Mouse (Mus musculus) NIH3T3 (cell line): Measurements from ENCODE around the gene Znrf1.

ENCODE experiments used
- DNase-seq: peaks from one replicate; pipeline ENCODE4 v3.0.0-alpha.2; 2012; ENCODE audit warnings: low read depth

Gene Znrf1

DNA sequence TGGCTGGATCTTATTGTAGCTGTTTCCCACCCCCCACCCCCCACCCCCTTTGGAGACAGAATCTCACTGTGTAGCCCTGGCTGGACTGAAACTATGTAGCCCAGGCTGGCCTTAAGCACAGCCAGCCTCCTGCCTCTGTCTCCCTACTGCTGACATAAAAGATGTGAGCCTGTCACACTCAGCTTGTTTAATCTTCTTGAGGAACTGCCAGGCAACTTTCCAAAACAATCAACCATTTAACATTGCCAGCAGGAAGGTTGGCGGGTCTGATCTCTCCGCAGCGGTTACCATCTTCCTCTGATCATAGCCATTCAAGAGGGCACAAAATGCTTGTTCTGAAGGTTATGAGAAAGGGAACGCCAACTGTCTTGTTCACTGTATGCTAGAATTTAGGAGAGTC is 2.4 kb upstream of the Znrf1 start:
- no peak for DNase-seq

DNA sequence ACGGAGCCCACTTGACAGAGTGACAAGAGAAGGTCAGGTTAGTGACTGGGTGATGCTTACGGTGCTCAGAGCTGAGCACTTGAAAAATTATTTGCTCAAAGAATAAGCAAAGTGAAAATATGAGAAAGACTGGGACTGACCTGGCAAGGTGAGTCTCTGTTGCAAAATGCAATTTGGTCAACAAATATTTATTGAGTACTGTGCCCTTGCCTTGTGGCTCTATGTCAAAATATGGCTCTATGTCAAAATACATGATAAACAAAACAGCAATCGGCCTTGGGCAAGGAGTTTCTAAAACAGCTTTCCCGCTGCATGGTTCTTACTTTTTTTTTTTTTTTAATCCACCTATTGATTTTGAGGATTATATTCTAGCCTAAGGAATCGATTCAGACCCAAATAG is 406 bp upstream of the Znrf1 start:
- DNase-seq: no peak

DNA sequence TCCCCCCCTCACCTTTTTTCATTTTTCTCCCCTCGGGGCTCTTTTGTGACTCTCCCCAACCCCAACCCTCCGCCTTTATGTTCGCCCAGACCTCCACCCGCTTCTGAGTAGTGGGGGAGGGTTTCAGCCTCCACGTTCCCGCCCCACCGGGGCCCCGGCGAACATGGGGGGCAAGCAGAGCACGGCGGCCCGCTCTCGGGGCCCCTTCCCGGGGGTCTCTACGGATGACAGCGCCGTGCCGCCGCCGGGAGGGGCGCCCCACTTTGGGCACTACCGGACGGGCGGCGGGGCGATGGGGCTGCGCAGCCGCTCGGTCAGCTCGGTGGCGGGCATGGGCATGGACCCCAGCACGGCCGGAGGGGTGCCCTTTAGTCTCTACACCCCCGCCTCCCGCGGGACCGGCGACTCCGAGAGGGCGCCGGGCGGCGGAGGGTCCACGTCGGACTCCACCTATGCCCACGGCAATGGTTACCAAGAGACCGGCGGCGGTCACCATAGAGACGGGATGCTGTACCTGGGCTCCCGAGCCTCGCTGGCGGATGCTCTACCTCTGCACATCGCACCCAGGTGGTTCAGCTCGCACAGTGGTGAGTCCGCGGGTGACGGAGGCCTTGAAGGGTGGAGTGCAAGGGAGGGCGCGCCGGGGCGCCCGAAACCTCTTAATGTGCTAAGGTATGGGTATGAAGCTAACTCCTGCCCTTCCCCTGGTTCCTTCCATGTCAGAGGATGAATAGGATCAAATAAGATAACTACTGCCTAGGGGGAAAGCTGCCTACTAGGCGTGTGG is 1.3 kb downstream of the Znrf1 start:
- peak; percentile 37 for DNase-seq

DNA sequence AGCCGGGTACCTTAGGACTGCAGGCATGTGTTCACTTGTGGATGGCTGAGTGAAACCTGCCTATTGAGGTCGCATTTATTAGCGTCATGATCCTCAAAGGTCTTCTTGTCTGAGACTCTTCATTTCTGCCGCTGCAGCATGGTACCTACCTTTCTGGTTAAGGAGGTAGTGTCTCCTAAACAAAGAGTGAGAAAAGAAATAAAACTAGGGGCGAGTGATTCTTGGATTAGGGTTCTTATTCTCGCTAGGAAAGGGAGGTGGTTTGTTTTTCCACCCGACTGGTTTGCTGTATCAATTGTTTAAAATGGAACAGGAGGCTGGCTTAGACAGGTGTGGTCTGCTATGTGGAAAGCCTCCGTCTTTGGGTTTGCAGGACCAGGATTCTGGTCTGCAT is 1.9 kb downstream of the Znrf1 start:
- no peak for DNase-seq

- peak; percentile 75 for DNase-seq
Observed at GRCm38 (mm10) chr8:111538194-111538593, 2.3 kb downstream of the Znrf1 start.

- no peak for DNase-seq
Observed at GRCm38 (mm10) chr8:111539422-111540076, 3.7 kb downstream of the Znrf1 start.

DNA sequence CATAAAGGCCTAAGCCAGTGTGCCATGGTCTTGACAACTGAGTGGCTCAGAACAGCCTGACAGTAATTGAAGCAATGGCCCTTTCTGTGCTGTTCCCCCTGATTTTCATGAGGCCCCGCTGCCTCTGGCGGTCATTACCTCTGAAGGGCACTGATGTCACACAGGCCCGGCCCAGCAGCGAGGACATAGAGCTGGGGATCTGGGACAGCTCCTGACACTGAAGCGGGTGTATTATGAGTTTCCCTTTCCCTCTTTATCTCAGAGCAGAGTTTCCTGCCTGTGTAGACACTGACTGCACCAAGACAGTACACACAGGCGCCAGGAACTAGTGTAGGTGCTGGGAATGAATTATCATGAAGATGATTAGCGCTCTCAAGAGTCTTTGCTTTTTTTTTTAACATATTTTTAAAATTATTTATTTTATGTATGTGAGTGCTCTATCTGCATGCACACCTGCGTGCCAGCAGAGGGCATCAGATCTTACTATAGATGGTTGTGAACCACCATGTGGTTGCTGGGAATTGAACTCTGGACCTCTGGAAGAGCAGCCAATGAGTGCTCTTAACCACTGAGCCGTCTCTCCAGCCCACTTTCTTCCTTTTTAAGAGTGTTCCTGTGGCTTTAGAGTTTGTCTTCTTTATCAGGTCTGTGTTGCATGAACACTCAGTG is 7.9 kb downstream of the Znrf1 start:
- no peak for DNase-seq

DNA sequence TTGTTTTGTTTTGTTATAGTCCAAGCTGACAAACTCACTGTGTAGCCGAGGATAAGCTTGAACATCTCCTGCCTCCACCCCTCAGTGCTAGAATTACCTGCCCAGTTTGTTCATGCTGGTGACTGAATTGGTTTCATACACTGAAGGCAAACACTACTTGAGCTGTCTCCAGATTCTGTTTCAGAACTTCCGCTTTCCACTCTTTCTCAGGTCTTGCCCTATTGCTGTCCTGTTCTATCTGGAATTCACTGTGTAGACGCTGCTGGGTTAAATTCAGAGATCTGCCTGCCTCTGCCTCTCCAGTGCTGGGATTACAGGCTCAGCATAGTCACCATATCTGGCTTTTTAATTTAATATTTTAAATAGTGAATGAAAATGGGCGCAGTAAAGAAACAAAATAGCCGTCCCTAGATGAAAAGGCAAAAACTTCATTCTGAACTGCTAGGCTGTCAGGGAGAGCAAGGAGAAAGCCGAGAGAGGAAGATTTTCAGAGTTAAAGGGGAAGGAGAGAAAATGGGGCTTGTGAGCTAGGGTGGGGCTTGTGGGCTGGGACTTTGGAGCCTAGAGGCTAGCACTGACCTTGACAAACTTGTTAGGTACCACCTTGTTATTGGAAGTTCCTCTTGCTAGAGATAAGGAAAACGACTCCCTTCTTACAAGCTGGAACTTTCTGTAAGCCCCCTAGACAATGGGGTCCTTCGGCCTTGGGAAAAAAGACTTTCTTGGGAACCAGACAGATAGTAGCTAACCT is 9.7 kb downstream of the Znrf1 start:
- no peak for DNase-seq

DNA sequence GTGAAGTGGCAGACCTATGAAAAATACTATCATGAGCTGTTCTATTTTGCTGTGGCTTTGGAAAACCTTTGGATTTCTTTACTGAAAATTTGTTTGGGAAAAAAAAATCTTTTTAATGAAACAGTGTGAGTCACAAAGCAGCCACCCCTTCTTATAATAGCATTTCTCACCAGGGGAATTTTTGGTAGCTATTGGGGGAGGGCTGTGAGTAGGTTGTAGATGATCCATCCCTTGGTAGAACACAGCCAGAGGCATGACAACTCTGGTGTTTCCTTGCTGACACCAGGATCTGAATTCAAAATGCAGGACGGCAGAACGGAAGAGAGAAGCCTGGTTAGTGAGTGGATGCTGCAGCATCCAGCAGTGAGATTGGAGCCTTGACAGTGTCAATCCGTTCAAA is 11.2 kb downstream of the Znrf1 start:
- DNase-seq: peak; percentile 30

DNA sequence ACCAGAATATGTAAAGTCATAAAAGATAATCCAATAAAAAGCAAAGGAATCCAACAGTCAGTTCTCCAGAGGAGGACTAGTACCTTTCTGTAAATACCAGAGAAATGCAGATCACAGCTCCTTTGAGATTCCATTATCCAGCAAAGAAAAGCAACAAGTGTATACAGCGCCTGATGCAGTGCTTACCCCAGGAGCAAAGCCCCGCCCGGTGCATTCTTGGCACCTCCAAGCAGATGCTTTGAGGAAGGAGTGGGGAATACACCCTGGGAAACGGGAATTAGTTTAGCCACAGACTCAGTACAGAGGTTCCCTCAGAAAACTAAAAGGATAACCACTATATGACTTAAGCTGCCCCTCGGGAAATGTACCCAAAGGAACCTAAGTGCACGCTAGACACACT is 12.3 kb downstream of the Znrf1 start:
- peak; percentile 29 for DNase-seq

GRCm38 (mm10) chr8:111550002-111550870 is 14.3 kb downstream of the Znrf1 start:
- DNase-seq: no peak

- DNase-seq: no peak
Observed at GRCm38 (mm10) chr8:111551511-111552130, 15.7 kb downstream of the Znrf1 start.

GRCm38 (mm10) chr8:111561824-111562223 is 25.9 kb downstream of the Znrf1 start:
- peak; percentile 11 for DNase-seq

DNA sequence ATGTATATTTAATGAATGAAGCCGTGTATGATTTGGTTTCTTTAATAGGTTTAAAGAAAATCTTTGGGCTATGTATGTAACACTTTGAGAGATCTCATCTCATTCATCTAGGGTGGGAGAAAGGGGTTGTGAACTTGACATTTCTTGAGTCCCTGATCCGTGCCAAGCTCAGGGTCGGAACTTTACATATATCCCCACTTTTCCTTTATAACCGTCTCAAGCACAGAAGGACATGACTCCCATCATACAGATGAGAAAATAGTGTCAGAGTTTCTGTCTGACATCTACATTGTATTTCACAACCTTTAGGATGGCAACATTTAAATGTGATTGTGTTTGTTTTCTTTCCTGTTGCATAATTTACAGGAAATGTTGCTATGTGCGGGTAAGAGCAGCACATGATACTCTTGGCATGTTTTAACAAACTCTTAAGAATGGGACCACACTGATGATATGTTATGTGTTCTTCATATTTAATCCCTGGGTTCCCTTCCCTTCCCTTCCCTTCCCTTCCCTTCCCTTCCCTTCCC is 26.4 kb downstream of the Znrf1 start:
- no peak for DNase-seq

DNA sequence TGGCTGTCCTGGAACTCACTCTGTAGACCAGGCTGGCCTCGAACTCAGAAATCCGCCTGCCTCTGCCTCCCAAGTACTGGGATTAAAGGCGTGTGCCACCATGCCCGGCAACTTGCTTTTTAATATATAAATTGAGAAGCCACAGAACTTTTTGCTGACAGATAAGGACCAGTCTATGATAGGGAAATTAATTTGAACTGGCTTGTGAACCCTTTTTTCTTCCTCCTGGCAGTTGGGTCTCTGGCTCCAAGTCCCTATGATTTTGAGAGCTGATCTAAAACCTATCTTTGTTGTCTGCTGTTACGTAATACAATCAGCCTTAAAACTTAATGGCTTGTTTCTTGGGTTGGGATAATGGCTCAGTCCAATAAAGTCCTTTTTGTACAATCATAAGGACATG is 27.2 kb downstream of the Znrf1 start:
- DNase-seq: no peak

GRCm38 (mm10) chr8:111563687-111564086 is 27.8 kb downstream of the Znrf1 start:
- DNase-seq: no peak

DNA sequence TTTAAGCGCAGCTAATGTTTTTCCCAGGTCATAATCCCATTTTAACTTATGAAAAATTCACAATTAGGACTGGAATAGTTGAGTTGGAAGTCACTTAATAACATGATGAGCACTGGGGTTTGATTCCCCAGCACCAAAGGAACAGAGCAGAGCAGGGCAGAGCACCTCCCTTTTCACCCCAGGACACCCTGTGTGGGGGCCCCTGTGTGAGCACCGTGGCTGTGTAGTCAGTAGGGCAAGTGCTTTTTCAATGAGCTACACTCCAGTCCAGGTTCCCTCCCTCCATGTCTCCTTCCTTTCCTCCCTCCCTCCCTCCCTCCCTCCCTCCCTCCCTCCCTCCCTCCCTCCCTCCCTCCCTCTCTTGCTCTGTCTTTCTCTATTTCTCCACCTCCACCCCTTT is 28.2 kb downstream of the Znrf1 start:
- no peak for DNase-seq

- DNase-seq: no peak
Observed at GRCm38 (mm10) chr8:111565784-111566191, 29.9 kb downstream of the Znrf1 start.

GRCm38 (mm10) chr8:111566326-111566725 is 30.4 kb downstream of the Znrf1 start:
- DNase-seq: no peak

DNA sequence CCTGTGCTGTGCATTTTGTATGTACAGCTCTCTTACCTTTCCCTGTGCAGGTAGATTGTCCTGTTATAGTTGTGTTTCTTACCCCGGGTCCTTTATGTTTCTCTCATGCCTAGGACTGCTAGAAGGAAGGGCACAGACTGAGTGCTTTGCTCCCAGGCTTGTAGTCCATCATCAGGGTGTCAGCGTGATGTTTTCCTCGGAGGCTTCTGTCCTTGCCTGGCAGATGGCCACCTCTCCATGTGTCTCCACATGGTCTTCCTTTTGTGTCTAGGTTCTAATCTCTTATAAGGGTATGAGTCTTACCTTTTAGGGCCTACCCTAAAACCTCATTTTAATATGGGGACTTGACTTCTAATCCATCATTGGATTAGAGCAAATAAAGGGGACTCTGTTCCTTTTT is 31.7 kb downstream of the Znrf1 start:
- DNase-seq: no peak

DNA sequence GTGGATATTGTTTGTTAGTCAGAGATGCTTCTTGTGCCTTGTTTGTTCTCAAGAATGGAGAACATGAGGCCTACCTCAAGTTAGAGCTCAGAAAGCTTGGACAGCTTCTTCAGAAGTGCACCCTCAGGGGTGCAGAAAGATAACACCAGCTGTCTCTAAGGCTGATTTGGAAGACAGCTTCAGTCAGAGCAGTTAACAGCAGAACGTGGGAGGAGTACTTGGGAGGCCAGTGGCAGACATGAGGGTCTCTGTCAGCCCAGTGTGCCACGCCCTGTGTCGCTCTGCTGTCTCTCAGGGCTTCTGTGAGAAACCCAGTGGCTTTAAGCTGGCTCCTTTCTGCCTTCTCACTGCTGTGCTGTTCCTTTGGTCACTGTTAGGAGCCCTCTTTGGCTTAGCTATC is 32.1 kb downstream of the Znrf1 start:
- DNase-seq: no peak
